Mouse (Mus musculus) adipocyte (in vitro differentiated cells): Measurements from ENCODE around the gene Ptrh1.

ENCODE experiments used
- DNase-seq: peaks from one replicate; pipeline ENCODE4 v3.0.0-alpha.2; 2016; ENCODE audit warnings: low spot score

Gene Ptrh1

GRCm38 (mm10) chr2:32775359-32776074 lies at the start of gene Ptrh1, which contains the start of gene Ttc16:
Gene Ptrh1, plus strand, starts transcription at chr2:32775786.
Gene Ttc16, minus strand, starts transcription at chr2:32775633.
- peak; percentile 99 for DNase-seq

- peak; percentile 80 for DNase-seq
These were observed 48.2 kb upstream of the Ptrh1 start for GRCm38 (mm10) chr2:32727435-32727834.

GRCm38 (mm10) chr2:32728463-32728862 lies 47.1 kb upstream of the Ptrh1 start:
- DNase-seq = no peak

- no peak for DNase-seq
These were observed 46.0 kb upstream of the Ptrh1 start for GRCm38 (mm10) chr2:32729547-32729946.

- DNase-seq = no peak
These were observed 44.7 kb upstream of the Ptrh1 start for GRCm38 (mm10) chr2:32730854-32731253.

- no peak for DNase-seq
These were observed 43.7 kb upstream of the Ptrh1 start for GRCm38 (mm10) chr2:32731911-32732310.

- no peak for DNase-seq
These were observed 42.9 kb upstream of the Ptrh1 start for GRCm38 (mm10) chr2:32732695-32733094.

- peak; percentile 88 for DNase-seq
These were observed 41.1 kb upstream of the Ptrh1 start for GRCm38 (mm10) chr2:32734480-32734879.

- DNase-seq = peak; percentile 61
These were observed 40.7 kb upstream of the Ptrh1 start for GRCm38 (mm10) chr2:32734933-32735332.

- no peak for DNase-seq
These were observed 39.2 kb upstream of the Ptrh1 start for GRCm38 (mm10) chr2:32736306-32736829.

- no peak for DNase-seq
These were observed 38.6 kb upstream of the Ptrh1 start for GRCm38 (mm10) chr2:32737008-32737407.

- DNase-seq = peak; percentile 71
These were observed 36.3 kb upstream of the Ptrh1 start for GRCm38 (mm10) chr2:32739311-32739710.

GRCm38 (mm10) chr2:32740916-32741272 lies 34.7 kb upstream of the Ptrh1 start, which contains the start of gene 6330409D20Rik:
Gene 6330409D20Rik, minus strand, starts transcription at chr2:32741016.
- no peak for DNase-seq

- no peak for DNase-seq
These were observed 34.1 kb upstream of the Ptrh1 start for GRCm38 (mm10) chr2:32741273-32742172.

- no peak for DNase-seq
These were observed 33.4 kb upstream of the Ptrh1 start for GRCm38 (mm10) chr2:32742173-32742531.

GRCm38 (mm10) chr2:32744272-32744982 lies 31.2 kb upstream of the Ptrh1 start:
- DNase-seq = peak; percentile 42

GRCm38 (mm10) chr2:32749082-32749481 lies 26.5 kb upstream of the Ptrh1 start:
- DNase-seq = no peak

- no peak for DNase-seq
These were observed 25.4 kb upstream of the Ptrh1 start for GRCm38 (mm10) chr2:32750199-32750598.

GRCm38 (mm10) chr2:32750887-32751664 lies 24.5 kb upstream of the Ptrh1 start:
- DNase-seq = no peak

GRCm38 (mm10) chr2:32751665-32752033 lies 23.9 kb upstream of the Ptrh1 start:
- no peak for DNase-seq

GRCm38 (mm10) chr2:32752181-32752580 lies 23.4 kb upstream of the Ptrh1 start:
- no peak for DNase-seq
